Mouse (Mus musculus) stomach, embryonic 14.5 days (tissue): ENCODE measurements around the gene Fmo3. TPM values are rescaled to one million over a fixed set of nuclear protein-coding genes. Genes with fewer than 3 reads are reported as not detected.

Experiments
- ATAC-seq: fragments of 200-750 bp; cut with Nextera tagmentation; 2 replicates; pipeline ENCODE4 v1.8.0; 2017; ENCODE audit warnings: low read depth, moderate TSS enrichment; ENCODE audit not compliant: insufficient number of reproducible peaks, insufficient read depth, low FRiP score
- H3K27ac ChIP-seq: fragments of 300-500 bp; sonication (generic); 2 replicates; pipeline ENCODE4 v1.5.1; 2014; ENCODE audit warnings: mild to moderate bottlenecking, low read length, moderate library complexity, mixed read lengths
- H3K27me3 ChIP-seq: fragments of 300-500 bp; sonication (generic); 2 replicates; pipeline ENCODE4 v1.6.1; 2014; ENCODE audit warnings: low read length, control low read depth, mixed read lengths; ENCODE audit not compliant: control insufficient read depth, insufficient read depth
- H3K36me3 ChIP-seq: fragments of 300-500 bp; sonication (generic); 2 replicates; pipeline ENCODE4 v1.6.1; 2014; ENCODE audit warnings: mild to moderate bottlenecking, control low read depth, low read length, moderate library complexity, mixed read lengths; ENCODE audit not compliant: control insufficient read depth, insufficient read depth
- H3K4me1 ChIP-seq: fragments of 300-500 bp; sonication (generic); 2 replicates; pipeline ENCODE4 v1.6.1; 2014; ENCODE audit warnings: low read length, control low read depth, mixed read lengths; ENCODE audit not compliant: control insufficient read depth, insufficient read depth
- H3K4me2 ChIP-seq: fragments of 300-500 bp; sonication (generic); replicated peaks from 2 replicates; pipeline ENCODE4 v1.6.1; 2014; ENCODE audit warnings: low read depth, low read length, control low read depth
- H3K4me3 ChIP-seq: fragments of 300-500 bp; sonication (generic); 2 replicates; pipeline ENCODE4 v1.5.1; 2014; ENCODE audit warnings: low read depth, low read length, control low read depth
- H3K9ac ChIP-seq: fragments of 300-500 bp; sonication (generic); replicated peaks from 2 replicates; pipeline ENCODE4 v1.6.1; 2014; ENCODE audit warnings: low read depth, mild to moderate bottlenecking, control low read depth, low read length, moderate library complexity, mixed read lengths
- H3K9me3 ChIP-seq: fragments of 300-500 bp; sonication (generic); 2 replicates; pipeline ENCODE4 v1.6.1; 2016; ENCODE audit warnings: low read depth, low read length, control low read depth; ENCODE audit not compliant: control insufficient read depth
- WGBS: fragments of 180-500 bp; shearing (Covaris S2); extraction: QIAGEN DNeasy Blood & Tissue Kit; methylation state at CpG from one replicate; pipeline ENCODE4 v1.1.7; 2014; 5-methylcytosine and 5-hydroxymethylcytosine counted together
- polyA plus RNA-seq: library from polyadenylated mRNA; unstranded; fragments of >200 nt; fragmentation: Nextera tagmentation; extraction: Ambion mirVana; gene quantifications from 2 replicates; pipeline ENCODE4 v1.2.1, GENCODE M21; 2014

The Fmo3 gene
- polyA plus RNA-seq, 1 experiment from 2014 or later = 0.16 TPM

DNA sequence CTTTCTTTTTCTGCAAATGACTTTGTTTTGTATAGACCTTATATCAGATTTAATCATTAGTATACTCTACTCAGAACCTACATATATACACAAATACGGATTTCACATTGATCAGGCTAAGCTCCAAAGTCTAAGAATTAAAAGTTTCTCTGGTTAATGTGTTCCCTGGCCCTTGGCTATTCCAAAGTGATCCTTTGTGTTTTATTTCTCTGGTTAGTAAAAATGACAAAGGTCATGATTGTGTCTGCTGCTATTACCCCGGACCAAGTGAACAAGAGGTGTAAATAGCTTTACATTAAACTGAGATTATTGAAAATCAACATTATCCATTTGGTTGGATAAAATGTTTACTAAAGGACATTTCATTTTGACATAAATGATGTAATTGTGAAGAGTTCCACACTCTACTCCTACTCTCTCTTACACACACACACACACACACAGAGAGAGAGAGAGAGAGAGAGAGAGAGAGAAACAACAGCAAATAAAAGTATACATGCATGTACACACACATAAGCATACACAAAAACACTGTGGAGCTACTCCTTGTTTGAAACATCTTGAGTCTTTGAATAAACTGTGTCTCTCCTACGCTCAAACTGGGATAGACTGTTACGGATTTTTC is 69.3 kb downstream of the Fmo3 start:
- Histone ChIP-seq H3K4me2 (no peak overlapping the region), H3K9ac (no peak overlapping the region), H3K4me1 (no peaks in the 10 kb centered on the region), H3K27ac (no peak overlapping the region), H3K36me3 (no peaks in the 10 kb centered on the region), H3K4me3 (no peak overlapping the region), H3K9me3 (no peaks in the 10 kb centered on the region), H3K27me3 (no peaks in the 10 kb centered on the region)
- no peak for ATAC-seq
- 66% methylated on average over 4 of the region's 4 CpGs for WGBS

DNA sequence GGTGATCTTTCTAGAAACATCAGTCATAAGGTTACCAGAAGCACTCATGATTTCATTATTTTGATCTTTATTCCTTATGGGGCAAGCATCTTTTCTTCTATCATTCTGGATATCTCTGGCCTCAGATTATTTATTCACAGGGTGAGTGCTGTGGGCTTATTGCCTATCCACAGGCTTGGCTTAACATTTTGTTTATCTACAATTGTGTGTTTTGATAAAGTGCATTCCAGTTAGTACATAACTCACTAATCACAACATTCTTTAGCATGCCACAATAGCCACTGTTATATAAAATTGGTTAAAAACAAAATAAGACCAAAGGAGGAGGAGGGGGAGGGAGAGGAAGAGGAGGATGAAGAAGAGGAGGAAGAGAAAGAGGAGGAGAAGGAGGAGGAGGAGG is 72.2 kb downstream of the Fmo3 start:
- Histone ChIP-seq H3K27ac (no peak overlapping the region), H3K9me3 (no peaks in the 10 kb centered on the region), H3K27me3 (no peaks in the 10 kb centered on the region), H3K4me2 (no peak overlapping the region), H3K36me3 (no peaks in the 10 kb centered on the region), H3K4me1 (no peaks in the 10 kb centered on the region), H3K9ac (no peak overlapping the region), H3K4me3 (no peak overlapping the region)
- no peak for ATAC-seq

Other genes starting within 250 kb of the Fmo3 start
- gene Prrc2c, start 244.0 kb downstream of the Fmo3 start, polyA plus RNA-seq = 203 and 211 TPM in 2 replicates
- gene Fmo4, start 170.6 kb downstream of the Fmo3 start, polyA plus RNA-seq = 0.90 TPM in 1 of 2 replicates, not detected in the other
- 7.0 and 10.6 TPM in 2 replicates for gene Fmo1, start 117.9 kb downstream of the Fmo3 start, polyA plus RNA-seq
- gene Fmo2, start 85.8 kb downstream of the Fmo3 start, polyA plus RNA-seq = 1.4 and 2.6 TPM in 2 replicates
- 0.13 and 0.16 TPM in 2 replicates for gene Fmo6, start 47.0 kb downstream of the Fmo3 start, polyA plus RNA-seq
- not detected in 2 replicates for gene Mroh9, start 101.1 kb upstream of the Fmo3 start, polyA plus RNA-seq